Mouse (Mus musculus) induced T-regulatory cell, adult 2 months (primary cell): ENCODE data around the gene Rnf220.

Experiments
- DNase-seq: peaks from one replicate; pipeline ENCODE4 v3.0.0-alpha.2; 2012; ENCODE audit warnings: low read depth

The Rnf220 gene

DNA sequence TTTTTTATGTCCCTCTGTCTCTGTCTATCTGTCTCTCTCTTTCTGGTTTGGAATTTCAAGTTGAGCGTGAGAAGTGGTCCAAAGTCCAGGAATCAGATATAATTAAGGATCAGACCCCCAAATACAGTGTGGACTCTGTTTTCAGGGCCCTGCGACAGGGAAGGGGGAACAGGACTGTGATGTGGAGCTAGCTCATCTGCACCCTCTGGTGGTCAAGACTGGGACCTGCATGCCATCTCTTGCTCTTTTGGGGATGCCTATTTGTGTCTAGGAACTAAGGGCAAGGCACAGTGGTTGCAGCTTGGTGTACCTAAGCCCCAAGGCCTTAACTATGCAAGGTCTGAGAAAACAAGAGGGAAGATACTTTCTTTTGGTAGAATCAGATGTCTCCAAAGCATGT is 229.6 kb downstream of the Rnf220 start:
- peak; percentile 81 for DNase-seq

DNA sequence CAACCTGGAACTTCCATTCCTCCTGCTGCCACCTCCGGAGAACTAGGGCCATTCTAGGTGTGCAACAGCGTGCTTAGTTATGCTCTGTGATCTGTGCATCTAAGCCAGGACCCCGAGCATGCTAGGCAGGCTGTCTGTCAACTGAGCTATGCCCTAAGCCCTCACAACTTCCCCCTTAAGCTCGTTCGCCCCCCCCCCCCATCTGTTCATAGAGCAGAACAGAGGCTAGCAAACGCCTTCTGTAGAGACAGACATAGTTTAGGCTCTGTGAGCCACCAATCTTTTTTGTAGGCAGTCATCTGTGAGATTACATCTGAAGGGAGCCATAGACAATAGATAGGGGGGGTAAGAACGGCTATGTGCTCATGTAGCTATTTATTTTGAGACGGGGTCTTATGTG is 233.9 kb downstream of the Rnf220 start:
- DNase-seq, result no peak

GRCm38 (mm10) chr4:117262101-117262913 is 234.5 kb downstream of the Rnf220 start:
- DNase-seq, result no peak

DNA sequence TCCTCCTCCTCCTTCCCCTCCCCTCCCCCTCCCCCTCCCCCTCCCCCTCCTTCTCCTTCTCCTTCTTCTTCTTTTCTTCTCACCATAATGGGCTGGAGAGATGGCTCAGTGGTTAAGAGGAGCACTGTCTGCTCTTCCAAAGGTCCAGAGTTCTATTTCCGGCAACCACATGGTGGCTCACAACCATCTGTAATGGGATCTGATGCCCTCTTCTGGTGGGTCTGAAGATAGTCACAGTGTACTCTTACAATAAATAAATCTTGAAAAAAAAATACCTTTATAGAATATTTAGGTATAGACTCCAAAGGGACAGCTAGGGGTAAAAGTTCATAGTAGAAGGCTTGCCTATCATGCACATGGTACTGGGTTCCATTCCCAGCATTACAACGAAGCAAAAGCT is 235.6 kb downstream of the Rnf220 start:
- no peak for DNase-seq

DNA sequence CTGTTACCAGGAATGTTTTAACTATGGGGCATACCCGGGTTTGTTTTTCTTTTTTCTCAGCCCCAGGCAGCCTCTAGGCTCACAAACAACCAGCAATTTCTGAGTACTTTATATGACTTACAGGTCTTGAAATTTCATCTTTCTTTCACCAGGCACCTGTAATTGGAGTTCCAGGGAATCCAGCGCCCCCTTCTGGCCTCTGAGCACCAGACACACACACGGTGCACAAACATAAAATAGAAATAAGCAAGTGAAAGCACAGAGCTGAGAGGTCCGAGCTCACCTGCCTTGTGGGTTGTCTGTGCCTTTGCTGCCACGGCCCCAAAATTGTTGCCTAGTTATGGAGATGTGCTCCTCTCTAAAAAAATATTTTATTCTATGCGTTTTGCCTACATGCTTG is 236.9 kb downstream of the Rnf220 start:
- DNase-seq, result peak; percentile 45

- DNase-seq, result no peak
These were observed 242.2 kb downstream of the Rnf220 start for GRCm38 (mm10) chr4:117254672-117255071.

DNA sequence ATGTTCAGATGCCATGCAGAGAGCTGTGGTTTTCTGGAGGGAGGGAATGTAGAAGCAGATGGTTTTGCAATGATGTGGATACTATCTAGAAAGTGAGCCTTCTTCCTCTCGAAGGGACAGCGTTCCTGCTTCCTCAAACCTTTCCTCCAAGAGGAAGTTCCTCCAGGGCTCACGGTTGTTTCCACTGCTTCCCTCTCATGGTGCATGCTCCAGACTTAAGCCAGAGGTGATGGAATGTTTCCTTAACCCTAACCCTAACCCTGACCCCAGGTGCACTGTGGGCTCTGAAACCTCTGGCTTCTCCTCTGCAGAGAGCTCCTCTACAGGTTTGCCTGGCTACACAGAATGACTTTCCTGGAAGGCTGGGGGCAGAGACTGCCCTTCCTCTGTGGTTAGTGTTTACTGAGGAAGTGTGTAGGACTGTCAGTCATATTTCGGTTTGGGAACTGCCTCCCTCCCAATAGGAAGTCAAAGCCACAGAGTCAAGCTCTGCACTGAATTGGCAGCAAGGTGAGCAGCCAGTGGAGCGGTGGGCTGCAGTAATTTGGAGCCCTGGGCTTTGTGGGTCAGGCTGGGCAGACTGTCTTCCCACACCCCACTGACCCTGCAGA is 242.7 kb downstream of the Rnf220 start:
- no peak for DNase-seq

DNA sequence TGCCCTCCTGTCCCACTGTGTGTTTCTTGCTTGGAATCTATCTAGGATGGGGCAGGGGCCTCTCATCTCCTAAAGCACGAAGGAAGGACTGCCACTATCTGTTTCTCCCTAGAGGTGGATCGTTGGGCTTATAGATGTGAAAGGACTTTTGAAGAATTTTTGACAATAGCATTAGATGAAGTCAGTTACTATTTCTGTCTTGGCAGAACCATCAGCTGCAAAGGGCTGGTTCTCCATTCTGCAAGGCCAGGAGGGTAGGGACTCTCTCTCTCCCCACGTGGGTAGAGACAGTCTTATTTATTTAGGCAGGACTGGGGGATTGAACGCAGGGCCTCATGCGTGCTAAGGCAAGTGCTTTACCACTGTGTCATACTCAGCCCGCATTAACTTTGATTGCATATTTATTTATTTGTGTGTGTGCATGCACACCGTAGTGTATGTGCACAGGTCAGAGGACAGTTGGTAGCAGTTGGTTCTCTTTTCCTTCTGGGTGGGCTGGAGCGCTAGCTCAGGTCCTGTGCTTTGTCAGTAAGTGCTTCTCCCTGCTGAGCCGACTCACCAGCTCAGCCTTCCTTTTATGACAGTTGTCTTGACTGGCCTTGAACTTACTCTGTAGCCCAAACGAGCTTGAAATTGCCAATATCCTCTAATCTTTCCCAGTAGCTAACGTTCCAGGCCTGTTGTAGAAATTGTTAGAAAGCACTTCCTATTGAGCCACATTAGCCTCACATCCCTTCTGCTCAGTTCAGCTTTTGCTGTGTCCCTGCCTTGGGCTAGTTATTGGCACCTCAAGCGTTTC is 243.4 kb downstream of the Rnf220 start:
- DNase-seq, result no peak

DNA sequence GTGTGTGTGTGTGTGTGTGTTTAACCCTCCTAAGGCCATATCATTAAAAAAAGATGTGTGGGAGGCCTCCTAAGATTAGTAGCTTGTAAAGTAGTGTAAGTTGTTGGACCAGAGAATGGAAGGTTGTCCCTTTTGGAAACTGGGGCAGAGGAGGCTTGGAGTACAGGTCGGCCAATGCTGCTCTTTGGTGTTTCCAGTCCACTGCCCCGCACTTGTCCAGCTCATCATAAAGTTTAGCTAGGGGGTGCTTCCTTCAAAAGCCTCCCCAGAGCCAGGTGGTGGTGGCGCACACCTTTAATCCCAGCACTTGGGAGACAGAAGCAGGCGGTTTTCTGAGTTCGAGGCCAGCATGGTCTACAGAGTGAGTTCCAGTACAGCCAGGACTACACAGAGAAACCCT is 244.1 kb downstream of the Rnf220 start:
- peak; percentile 12 for DNase-seq

GRCm38 (mm10) chr4:117252351-117252750 is 244.5 kb downstream of the Rnf220 start:
- no peak for DNase-seq

GRCm38 (mm10) chr4:117251801-117252316 is 245.0 kb downstream of the Rnf220 start, which contains the start of the genes Tmem53 and Armh1:
Gene Tmem53, plus strand, starts transcription at chr4:117251951.
Gene Armh1, minus strand, starts transcription at chr4:117252125.
- DNase-seq, result peak; percentile 94

- DNase-seq, result no peak
These were observed 245.9 kb downstream of the Rnf220 start for GRCm38 (mm10) chr4:117250982-117251381.

DNA sequence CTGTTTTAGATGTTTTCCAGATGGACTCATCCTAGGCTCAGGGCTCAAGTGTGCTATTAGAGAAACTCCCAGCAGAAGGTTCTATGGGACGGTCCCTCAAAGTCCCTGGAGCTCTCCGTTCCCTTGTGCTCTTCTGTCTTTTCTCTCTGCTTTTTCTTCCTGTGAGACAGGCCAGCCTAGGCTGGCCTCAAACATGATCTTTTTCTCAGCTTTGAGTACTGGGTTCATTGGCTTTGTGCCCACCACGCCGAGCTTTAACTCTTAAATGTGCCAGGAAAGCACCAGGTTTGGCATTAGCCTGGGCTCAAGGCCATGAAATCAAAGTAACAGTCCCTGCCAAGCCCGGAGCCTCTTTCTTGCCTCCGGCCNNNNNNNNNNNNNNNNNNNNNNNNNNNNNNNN is 256.0 kb downstream of the Rnf220 start:
- DNase-seq, result no peak

GRCm38 (mm10) chr4:117239153-117239552 is 257.7 kb downstream of the Rnf220 start:
- no peak for DNase-seq

DNA sequence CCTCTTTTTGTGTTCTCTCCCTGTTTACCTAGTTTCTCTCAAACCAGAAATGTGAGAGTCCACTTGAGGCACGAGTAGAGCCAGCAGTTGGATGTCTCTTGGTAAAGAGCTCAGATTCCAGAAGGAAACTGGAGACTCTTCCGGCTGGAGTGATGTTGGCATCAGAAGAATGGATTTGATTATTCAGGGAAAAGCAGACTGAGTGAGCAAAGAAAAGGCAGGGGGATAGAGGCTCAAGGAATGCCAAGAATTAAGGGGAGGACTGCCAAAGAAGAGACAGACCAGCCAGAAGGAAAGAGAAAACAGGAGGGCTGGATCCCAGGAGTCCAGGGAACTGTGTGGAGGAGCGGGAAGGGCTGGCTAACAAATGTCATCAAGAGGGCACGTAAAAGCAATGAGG is 261.0 kb downstream of the Rnf220 start:
- no peak for DNase-seq

GRCm38 (mm10) chr4:117234166-117234741 is 262.6 kb downstream of the Rnf220 start:
- no peak for DNase-seq

GRCm38 (mm10) chr4:117231208-117231607 is 265.6 kb downstream of the Rnf220 start:
- DNase-seq, result no peak

DNA sequence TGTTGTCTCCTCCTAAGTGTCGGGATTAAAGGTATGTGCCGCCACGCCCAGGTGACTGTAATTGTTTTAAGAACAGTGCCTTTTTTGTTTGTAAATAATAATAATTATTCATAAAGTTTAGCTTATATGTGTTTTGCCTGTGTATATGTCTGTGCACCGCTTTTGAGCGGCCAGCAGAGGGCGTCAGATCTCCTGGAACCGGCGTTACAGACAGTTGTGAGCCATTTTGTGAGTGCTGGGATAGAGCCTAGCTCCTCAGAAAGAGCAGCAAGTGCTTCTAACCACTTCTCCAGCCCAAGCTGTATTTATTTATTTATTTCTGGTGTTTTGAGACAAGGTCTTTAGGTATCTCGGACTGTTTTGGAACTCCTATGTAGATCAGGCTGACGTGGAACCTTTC is 266.5 kb downstream of the Rnf220 start:
- DNase-seq, result peak; percentile 44

- DNase-seq, result no peak
These were observed 267.3 kb downstream of the Rnf220 start for GRCm38 (mm10) chr4:117229590-117229989.

DNA sequence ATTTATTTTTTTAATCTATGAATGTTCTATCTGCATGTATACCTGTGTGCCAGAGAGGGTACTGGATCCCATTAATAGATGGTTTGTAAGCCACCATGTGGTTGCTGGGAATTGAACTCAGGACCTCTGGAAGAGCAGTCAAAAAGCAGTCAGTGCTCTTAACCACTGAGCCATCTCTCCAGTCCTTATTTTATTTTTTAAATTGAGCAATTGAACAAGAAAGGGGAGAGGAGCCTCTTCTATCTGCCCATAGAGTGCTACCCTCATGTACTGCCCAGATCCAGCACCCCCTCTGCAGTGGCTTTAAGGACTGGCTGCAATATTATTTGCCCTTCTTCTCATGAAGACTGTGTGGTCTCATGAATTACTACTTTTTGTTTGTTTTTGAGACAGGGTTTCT is 271.6 kb downstream of the Rnf220 start:
- no peak for DNase-seq

DNA sequence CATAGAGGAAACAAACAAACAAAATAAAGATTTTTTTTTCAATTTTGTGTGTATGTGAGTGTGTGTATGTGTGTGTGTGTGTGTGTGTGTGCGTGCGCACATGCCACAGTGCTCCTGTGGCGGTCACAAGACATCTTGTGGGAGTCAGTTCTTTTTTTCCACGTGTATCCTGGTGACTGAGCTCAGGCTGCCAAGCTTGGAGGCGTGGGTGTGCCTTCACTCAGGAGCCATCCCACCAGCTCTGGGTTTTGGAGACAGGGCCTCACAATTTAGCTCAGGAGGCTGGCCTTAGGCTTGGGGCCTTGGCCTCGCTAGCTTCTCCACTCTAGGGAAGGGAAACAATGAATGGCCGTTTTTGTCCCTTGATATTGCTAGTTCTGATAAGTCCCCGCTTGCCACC is 272.7 kb downstream of the Rnf220 start:
- DNase-seq, result no peak

- no peak for DNase-seq
These were observed 273.9 kb downstream of the Rnf220 start for GRCm38 (mm10) chr4:117223001-117223400.
